Mouse (Mus musculus) MEL (cell line): ENCODE measurements around the gene Akap13. TPM values are rescaled to one million over a fixed set of nuclear protein-coding genes. Genes with fewer than 3 reads are reported as not detected.

ENCODE experiments used
- DNase-seq: peaks from one replicate; pipeline ENCODE4 v3.0.0; 2011; ENCODE audit warnings: low read depth, low spot score
- H3K27ac ChIP-seq: 2 replicates; pipeline ENCODE4 v1.5.1; 2012; ENCODE audit warnings: low read depth, mild to moderate bottlenecking, control low read depth, low read length, moderate library complexity; ENCODE audit not compliant: control insufficient read depth
- H3K27me3 ChIP-seq, 2 experiments: fragments of 150-350 bp in 1 of 2; sonication (generic) in 1 of 2; 2 replicates each; pipeline ENCODE4 v1.6.1; 2012; ENCODE audit warnings: low read length in 2 of 2, mild to moderate bottlenecking in 2 of 2, improper control_type of control experiment in 1 of 2, moderate library complexity in 1 of 2; ENCODE audit not compliant: insufficient read depth in 2 of 2, control insufficient read depth in 1 of 2
- H3K36me3 ChIP-seq, 2 experiments: 2 replicates each; pipeline ENCODE4 v1.6.1; 2012 to 2014; ENCODE audit warnings: low read length in 2 of 2, improper control_type of control experiment in 1 of 2, inconsistent platforms in 1 of 2, mild to moderate bottlenecking in 1 of 2; ENCODE audit not compliant: insufficient read depth in 2 of 2, control insufficient read depth in 1 of 2
- H3K4me1 ChIP-seq, 2 experiments: fragments of 150-350 bp in 1 of 2; sonication (generic) in 1 of 2; 2 replicates each; pipeline ENCODE4 v1.6.1; 2012; ENCODE audit warnings: low read length in 2 of 2, improper control_type of control experiment in 1 of 2, mild to moderate bottlenecking in 1 of 2; ENCODE audit not compliant: insufficient read depth in 2 of 2, control insufficient read depth in 1 of 2
- H3K4me3 ChIP-seq, 2 experiments: fragments of 150-350 bp in 1 of 2; sonication (generic) in 1 of 2; 2 replicates each; pipeline ENCODE4 v1.5.1; 2012; ENCODE audit warnings: low read depth in 2 of 2, low read length in 2 of 2, mild to moderate bottlenecking in 2 of 2, moderate library complexity in 2 of 2, control low read depth in 1 of 2, improper control_type of control experiment in 1 of 2; ENCODE audit not compliant: control insufficient read depth in 1 of 2, insufficient read depth in 1 of 2
- H3K79me2 ChIP-seq: 2 replicates; pipeline ENCODE4 v1.6.1; 2012; ENCODE audit warnings: mild to moderate bottlenecking, low read length, moderate library complexity; ENCODE audit not compliant: control insufficient read depth, poor library complexity, insufficient read depth
- H3K9ac ChIP-seq: 2 replicates; pipeline ENCODE4 v1.6.1; 2012; ENCODE audit warnings: low read depth, mild to moderate bottlenecking, control low read depth, low read length, moderate library complexity; ENCODE audit not compliant: control insufficient read depth, poor library complexity, severe bottlenecking
- H3K9me3 ChIP-seq: fragments of 150-350 bp; sonication (generic); replicated peaks from 2 replicates; pipeline ENCODE4 v1.6.1; 2012; ENCODE audit warnings: mild to moderate bottlenecking, low read length, improper control_type of control experiment, moderate library complexity; ENCODE audit not compliant: insufficient read depth
- CHD2 ChIP-seq: IDR thresholded peaks from 2 replicates; pipeline ENCODE4 v1.6.1; 2011; ENCODE audit warnings: low read length, improper control_type of control experiment
- E2F4 ChIP-seq: IDR thresholded peaks from 2 replicates; pipeline ENCODE4 v1.6.1; 2011; ENCODE audit warnings: low read depth, low read length, improper control_type of control experiment, borderline replicate concordance
- ETS1 ChIP-seq: IDR thresholded peaks from 2 replicates; pipeline ENCODE4 v1.6.1; 2012; ENCODE audit warnings: low read depth, mild to moderate bottlenecking, inconsistent platforms, low read length, improper control_type of control experiment, moderate library complexity
- GATA1 ChIP-seq: IDR thresholded peaks from 2 replicates; pipeline ENCODE4 v1.6.1; 2011; ENCODE audit warnings: low read depth, low read length, improper control_type of control experiment
- JUND ChIP-seq: IDR thresholded peaks from 2 replicates; pipeline ENCODE4 v1.6.1; 2011; ENCODE audit warnings: low read depth, mild to moderate bottlenecking, improper control_type of control experiment, low read length
- MAZ ChIP-seq: IDR thresholded peaks from 2 replicates; pipeline ENCODE4 v1.6.1; 2012; ENCODE audit warnings: low read depth, mild to moderate bottlenecking, inconsistent platforms, low read length, improper control_type of control experiment
- MXI1 ChIP-seq: IDR thresholded peaks from 2 replicates; pipeline ENCODE4 v1.6.1; 2011; ENCODE audit warnings: mild to moderate bottlenecking, low read depth, low read length, improper control_type of control experiment
- NRF1 ChIP-seq: IDR thresholded peaks from 2 replicates; pipeline ENCODE4 v1.6.1; 2014; ENCODE audit warnings: low read depth, mild to moderate bottlenecking, inconsistent platforms, low read length, improper control_type of control experiment, moderate library complexity; ENCODE audit not compliant: poor library complexity, insufficient read depth, severe bottlenecking
- POLR2A ChIP-seq, 2 experiments: IDR thresholded peaks; 2 replicates each; pipeline ENCODE4 v1.6.1; 2011 to 2012; ENCODE audit warnings: low read length in 2 of 2, mild to moderate bottlenecking in 2 of 2, control low read depth in 1 of 2, improper control_type of control experiment in 1 of 2, low read depth in 1 of 2, moderate library complexity in 1 of 2; ENCODE audit not compliant: control insufficient read depth in 1 of 2, insufficient read depth in 1 of 2, poor library complexity in 1 of 2
- POLR2AphosphoS2 ChIP-seq: IDR thresholded peaks from 2 replicates; pipeline ENCODE4 v1.6.1; 2011; ENCODE audit warnings: low read length, improper control_type of control experiment
- POLR2AphosphoS5 ChIP-seq: IDR thresholded peaks from 2 replicates; pipeline ENCODE4 v1.6.1; 2012; ENCODE audit warnings: low read depth, borderline replicate concordance, mild to moderate bottlenecking, inconsistent platforms, low read length, moderate library complexity, mixed read lengths
- RAD21 ChIP-seq: IDR thresholded peaks from 2 replicates; pipeline ENCODE4 v1.6.1; 2011; ENCODE audit warnings: mild to moderate bottlenecking, low read depth, low read length, improper control_type of control experiment
- TBP ChIP-seq: IDR thresholded peaks from 2 replicates; pipeline ENCODE4 v1.8.0; 2011; ENCODE audit warnings: low read depth, low read length, improper control_type of control experiment
- TCF12 ChIP-seq: IDR thresholded peaks from 2 replicates; pipeline ENCODE4 v1.6.1; 2014; ENCODE audit warnings: low read depth, mild to moderate bottlenecking, inconsistent platforms, low read length, improper control_type of control experiment, moderate library complexity
- UBTF ChIP-seq: IDR thresholded peaks from 2 replicates; pipeline ENCODE4 v1.6.1; 2012; ENCODE audit warnings: low read depth, mild to moderate bottlenecking, inconsistent platforms, low read length, improper control_type of control experiment, moderate library complexity, borderline replicate concordance; ENCODE audit not compliant: insufficient read depth
- USF1 ChIP-seq: IDR thresholded peaks from 2 replicates; pipeline ENCODE4 v1.6.1; 2014; ENCODE audit warnings: low read depth, mild to moderate bottlenecking, inconsistent platforms, low read length, improper control_type of control experiment, moderate library complexity
- ZC3H11A ChIP-seq: IDR thresholded peaks from 2 replicates; pipeline ENCODE4 v1.6.1; 2012; ENCODE audit warnings: low read depth, mild to moderate bottlenecking, inconsistent platforms, low read length, improper control_type of control experiment
- ZMIZ1 ChIP-seq: IDR thresholded peaks from 2 replicates; pipeline ENCODE4 v1.6.1; 2012; ENCODE audit warnings: low read depth, mild to moderate bottlenecking, inconsistent platforms, low read length, improper control_type of control experiment, moderate library complexity
- ZNF384 ChIP-seq: IDR thresholded peaks from 2 replicates; pipeline ENCODE4 v1.6.1; 2012; ENCODE audit warnings: low read depth, mild to moderate bottlenecking, inconsistent platforms, low read length, improper control_type of control experiment
- polyA plus RNA-seq, 2 experiments: library from polyadenylated mRNA; stranded (reverse) in 1 of 2; unstranded in 1 of 2; fragments of >175 nt in 1 of 2; fragments of >200 nt in 1 of 2; gene quantifications; 2 replicates each; pipeline versions ENCODE4 v1.2.1 to v1.2.4; 2012; ENCODE audit warnings: low replicate concordance in 2 of 2, low read depth in 1 of 2; ENCODE audit not compliant: insufficient read length in 2 of 2, insufficient read depth in 1 of 2, missing spikeins in 1 of 2
- total RNA-seq: library from RNA; depleted of rRNA; stranded (reverse); fragments of 300-350 nt; gene quantifications from 2 replicates; pipeline ENCODE4 v1.2.3, GENCODE M21; 2012

The Akap13 gene
- total and polyA plus RNA-seq, 3 experiments, result 4.1 to 4.5 TPM; not detected in 1

GRCm38 (mm10) chr7:75656896-75657295, 201.6 kb downstream of the Akap13 start:
- H3K4me3 ChIP-seq, result peak overlapping the region; percentile 53 to 95
- DNase-seq, result no peak

GRCm38 (mm10) chr7:75664455-75664854, 209.1 kb downstream of the Akap13 start:
- DNase-seq, result no peak
- no peak overlapping the region for H3K4me3 ChIP-seq
- no peak overlapping the region for H3K9ac ChIP-seq
- no peaks in the 10 kb centered on the region for H3K27me3 ChIP-seq
- H3K9me3 ChIP-seq, result no peaks in the 10 kb centered on the region
- peaks cover 4 to 10% of the 10 kb centered on the region in 2 experiments for H3K4me1 ChIP-seq
- no peaks in the 10 kb centered on the region for H3K79me2 ChIP-seq
- no peak for TF ChIP-seq TCF12
- TF ChIP-seq, all 39 proteins: peak for 0
- no peak overlapping the region for H3K27ac ChIP-seq
- peaks cover 0 to 8% of the 10 kb centered on the region in 2 experiments; a peak in 2 of 4 replicates for H3K36me3 ChIP-seq

More at GRCm38 (mm10) chr7:75656896-75657295, 201.6 kb downstream of the Akap13 start:
- Histone ChIP-seq H3K4me1 (peaks cover 0 to 5% of the 10 kb centered on the region in 2 experiments; a peak in 3 of 4 replicates), H3K27me3 (no peaks in the 10 kb centered on the region), H3K9me3 (no peaks in the 10 kb centered on the region), H3K27ac (peak overlapping the region; percentile 63)
- no peak for TF ChIP-seq UBTF
- no peak for TF ChIP-seq ZMIZ1
- TF ChIP-seq POLR2A (IDR thresholded peaks at IDR 0.05; ENCODE audit: control insufficient read depth in 1 of 2, insufficient read depth in 1 of 2, low read depth in 1 of 2, low read length in 2 of 2, poor library complexity in 1 of 2), result no peak
- TF ChIP-seq NRF1, result no peak
- no peak for TF ChIP-seq JUND
- TF ChIP-seq USF1, result no peak
- no peak for TF ChIP-seq GATA1
- no peak for TF ChIP-seq TBP
- no peak for TF ChIP-seq ZC3H11A
- TF ChIP-seq MAZ, result no peak
- no peak for TF ChIP-seq POLR2AphosphoS5
- TF ChIP-seq E2F4, result no peak
- TF ChIP-seq CHD2, result no peak
- no peak for TF ChIP-seq RAD21
- TF ChIP-seq ZNF384, result no peak
- TF ChIP-seq ETS1, result no peak
- TF ChIP-seq POLR2AphosphoS2, result no peak
- no peak for TF ChIP-seq MXI1
- TF ChIP-seq, all 39 proteins: peak for 0
- Histone ChIP-seq H3K79me2 (no peaks in the 10 kb centered on the region), H3K36me3 (peaks cover 0 to 3% of the 10 kb centered on the region in 2 experiments; a peak in 2 of 4 replicates), H3K9ac (peak overlapping the region; percentile 65)
